Mouse (Mus musculus) frontal cortex, postnatal 25 days (tissue): Measurements from ENCODE around the gene Sertad1.
A peak's percentile ranks its signal among the peaks of the same experiment; 100 is the strongest.
"Not testable (repeated sequence)": the region's sequence is repeated elsewhere in the genome, so short reads cannot be mapped to it uniquely, and the experiment has no call there.

Experiments used
- DNase-seq, 2 experiments: peaks; one replicate each; pipeline ENCODE4 v3.0.0; 2022; ENCODE audit warnings: low spot score in 2 of 2

Gene Sertad1

DNA sequence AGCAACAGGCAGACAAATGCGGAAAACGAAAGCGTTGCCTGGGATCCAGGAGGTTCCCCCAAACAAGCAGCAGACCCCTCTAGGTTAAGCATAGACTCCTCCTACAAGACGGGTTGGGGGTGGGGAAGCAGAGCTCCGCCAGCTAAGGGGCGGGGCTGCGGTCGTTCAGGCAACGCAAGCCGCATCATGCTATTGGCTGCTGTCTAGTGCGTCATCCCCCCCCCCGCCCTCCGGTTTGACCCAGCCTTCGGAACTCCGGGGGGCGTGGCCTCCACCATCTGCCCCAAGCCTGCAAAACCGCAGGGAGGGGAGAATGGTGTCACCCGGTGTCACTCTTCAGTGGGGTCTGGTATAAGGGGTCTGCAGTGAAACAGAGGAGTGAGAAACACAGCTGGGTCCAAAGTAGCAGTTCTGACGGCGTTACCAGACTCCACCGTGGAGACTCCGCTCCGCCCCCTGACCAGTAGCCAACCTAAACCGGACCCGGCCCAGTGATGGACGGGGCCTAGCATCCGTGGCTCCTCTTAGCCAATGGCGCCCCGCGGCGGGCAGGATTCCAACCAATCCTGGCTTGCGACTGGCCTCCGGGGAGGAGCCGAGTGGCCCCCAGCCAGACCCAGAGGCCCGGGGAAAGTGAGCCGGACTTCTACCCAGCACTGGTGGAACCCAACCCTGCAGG, 13.4 kb upstream of the Sertad1 start, which contains the start of gene Sertad3:
Sertad3 (plus strand) TSS at position 613 of the 679 bp plus-strand sequence.
- DNase-seq = peak; percentile 97

DNA sequence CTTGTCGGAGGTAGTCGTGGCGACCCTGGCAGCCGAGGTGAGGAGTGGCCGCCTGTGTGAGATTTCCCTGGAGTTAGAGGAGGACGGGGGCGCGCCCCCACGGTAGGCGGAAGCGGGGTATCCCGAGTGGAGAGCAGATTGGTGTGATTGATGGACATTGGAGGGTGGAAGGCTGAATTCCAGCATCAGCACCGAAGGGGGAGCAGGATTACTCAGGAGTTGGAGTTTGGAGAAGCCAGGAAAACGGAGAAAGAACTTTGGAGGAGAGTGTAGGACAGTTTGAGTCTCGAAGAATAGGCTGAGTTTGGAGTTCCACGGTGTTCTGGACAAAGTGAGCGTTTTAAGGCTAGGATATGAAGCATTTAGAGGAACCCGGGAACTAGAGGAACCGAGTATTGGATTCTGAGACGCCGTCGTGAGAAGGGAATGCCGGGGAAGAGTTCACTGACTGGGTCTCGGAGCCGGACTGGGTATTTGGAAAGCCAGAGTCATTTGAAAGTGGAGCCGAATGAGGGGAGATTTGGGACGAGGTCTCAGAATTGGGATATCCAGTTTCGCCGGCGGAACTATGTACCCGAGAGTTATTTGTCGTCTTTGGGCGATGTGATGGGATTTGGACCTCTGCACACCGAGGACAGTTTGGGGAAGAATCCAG, 12.7 kb upstream of the Sertad1 start:
- no peak for DNase-seq

DNA sequence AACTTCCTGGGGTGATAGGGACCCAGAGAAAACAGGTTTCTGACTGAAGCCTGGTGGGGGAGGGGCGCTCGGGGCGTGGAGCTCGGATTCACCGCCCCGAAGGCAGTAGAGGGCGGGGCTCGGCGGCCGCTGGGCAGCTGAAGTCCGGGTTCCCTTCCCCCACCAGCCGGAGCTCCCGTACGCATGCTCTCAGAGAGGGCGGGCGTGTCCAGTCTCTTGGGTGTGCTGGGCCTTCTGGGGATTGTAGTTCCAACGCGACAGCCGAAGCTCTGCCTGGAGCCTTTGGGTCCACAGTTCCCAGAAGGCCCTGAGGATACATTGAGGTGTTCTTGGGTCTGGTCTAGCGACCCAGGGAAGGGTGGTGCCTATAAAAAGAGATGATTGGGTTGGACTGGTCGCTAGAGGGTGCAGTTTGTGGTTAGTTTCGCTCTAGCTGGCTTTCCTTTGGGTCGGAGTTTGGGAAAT, 12.2 kb upstream of the Sertad1 start:
- peak; percentile 90 to 93 for DNase-seq

DNA sequence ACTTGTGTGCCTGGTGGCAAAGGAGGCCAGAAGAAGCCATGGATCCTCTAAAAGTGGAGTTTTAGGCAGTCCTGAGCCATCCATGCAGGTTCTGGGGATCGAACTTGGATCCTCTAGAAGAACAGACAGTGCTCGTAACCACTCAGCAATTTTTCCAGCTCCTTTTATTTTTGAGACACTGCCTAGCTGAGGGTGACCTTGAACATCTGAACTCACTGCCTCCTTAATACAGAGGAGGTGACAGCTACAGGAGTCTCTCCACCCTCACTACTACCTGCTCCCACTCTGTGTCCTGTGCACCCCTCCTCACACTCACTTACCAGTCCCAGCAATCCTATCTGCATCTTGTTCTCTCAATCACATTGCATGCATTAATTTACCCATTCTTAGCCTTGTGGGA, 11.1 kb upstream of the Sertad1 start:
- no peak for DNase-seq

DNA sequence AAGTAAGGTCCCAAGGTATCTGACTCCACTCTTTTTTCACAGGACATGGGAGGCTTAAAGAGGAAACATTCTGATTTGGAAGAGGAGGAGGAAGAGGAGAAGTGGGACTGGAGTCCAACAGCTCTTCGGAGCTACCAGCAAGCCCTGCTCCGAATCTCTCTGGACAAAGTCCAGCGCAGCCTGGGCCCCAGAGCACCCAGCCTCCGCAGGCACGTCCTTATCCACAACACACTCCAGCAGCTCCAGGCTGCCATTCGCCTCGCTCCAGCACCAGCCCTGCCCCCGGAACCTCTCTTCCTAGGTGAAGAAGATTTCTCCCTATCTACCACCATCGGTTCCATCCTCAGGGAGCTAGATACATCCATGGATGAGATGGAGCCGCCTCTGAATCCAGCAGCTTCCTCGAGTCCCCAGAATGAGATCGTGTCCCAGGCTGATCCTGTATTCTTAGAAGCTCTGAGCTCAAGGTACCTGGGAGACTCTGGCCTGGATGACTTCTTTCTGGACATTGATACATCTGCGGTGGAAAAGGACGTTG, 10.5 kb upstream of the Sertad1 start:
- no peak for DNase-seq

DNA sequence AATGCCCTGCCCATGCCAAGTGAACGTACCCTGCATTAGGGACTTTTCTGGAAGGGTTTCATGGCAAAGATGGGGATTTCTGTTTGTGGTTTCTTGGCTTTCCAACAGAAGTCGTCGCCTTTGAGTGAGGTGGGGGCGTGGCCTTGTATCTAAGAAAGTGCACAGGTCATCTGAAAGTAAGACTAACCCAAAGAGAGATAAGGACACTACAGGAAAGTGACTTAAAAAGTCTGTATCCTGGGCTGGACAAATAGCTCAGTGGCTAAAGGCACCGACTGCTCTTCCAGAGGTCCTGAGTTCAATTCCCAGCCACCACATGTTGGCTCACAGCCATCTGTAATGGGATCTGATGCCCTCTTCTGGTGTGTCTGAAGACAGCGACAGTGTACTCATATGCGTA, 8.1 kb upstream of the Sertad1 start:
- DNase-seq = no peak

DNA sequence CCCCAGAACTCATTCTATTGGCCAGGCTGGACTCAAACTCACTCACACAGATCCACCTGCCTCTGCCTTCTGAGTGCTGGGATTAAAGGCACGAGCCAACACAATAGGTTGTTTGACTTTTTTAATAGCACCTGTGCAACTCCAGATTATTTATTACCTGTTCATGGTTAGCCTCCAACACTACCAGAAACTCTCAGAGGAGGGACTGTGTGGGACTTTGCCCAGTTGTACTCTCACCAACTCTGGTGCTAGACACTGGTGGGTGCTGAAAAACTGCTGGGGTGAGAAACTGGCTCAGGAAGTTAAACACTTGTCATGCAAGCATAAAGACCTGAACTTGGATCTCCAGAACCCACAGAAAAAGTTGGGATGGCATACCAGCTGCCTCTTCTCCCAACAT, 7.0 kb upstream of the Sertad1 start:
- no peak for DNase-seq

DNA sequence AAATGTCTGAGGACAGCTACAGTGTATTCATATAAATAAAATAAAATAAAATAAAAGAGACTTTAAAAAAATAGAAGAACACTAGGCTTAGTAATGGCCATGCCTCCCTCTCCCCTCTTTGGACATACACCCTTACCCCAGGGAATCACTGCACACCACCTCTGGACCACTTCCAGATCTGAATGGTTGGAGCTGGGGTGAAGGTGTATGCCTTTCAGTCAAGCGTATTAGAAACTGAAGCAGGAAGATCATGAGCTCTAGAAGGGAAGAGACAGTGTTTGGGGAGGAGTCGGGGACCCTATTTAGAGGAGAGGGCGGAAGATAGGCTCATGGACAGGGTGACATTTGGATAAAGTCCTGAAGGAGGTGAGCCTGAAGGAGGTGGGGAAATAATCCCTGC, 6.2 kb upstream of the Sertad1 start:
- DNase-seq = no peak

DNA sequence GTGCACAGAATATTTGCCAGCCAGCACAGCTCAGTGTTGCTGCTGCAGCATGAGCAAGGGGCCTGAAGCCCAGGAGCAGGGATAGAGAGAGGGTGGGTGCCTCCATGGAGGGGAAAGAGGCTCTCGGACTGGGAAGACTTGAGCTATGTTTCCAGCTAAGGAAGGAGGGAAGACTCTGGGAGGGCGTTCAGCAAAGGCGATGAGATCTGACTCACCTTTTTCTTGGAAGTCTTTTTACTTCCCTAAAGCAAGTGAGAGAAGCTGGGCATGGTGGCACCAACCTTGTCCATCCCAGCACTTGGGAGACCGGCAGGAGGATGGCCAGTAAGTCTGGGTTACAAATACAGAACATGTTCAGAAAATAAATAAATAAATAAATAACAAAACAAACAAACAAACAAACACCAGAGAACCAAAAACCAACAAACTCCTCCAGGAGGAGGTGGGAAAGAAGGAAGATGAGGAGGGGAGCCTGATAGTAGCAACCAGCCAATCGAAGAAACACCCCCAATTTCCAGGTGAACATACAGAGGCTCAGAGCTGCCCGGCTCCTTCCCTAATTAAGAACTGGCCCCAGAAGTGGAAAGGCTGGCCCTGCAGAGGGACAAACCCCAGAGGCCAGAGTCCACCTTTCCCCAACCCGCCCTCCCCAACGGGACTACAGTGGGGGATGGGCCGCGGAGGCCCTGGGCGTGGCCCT, 5.6 kb upstream of the Sertad1 start:
- no peak for DNase-seq

DNA sequence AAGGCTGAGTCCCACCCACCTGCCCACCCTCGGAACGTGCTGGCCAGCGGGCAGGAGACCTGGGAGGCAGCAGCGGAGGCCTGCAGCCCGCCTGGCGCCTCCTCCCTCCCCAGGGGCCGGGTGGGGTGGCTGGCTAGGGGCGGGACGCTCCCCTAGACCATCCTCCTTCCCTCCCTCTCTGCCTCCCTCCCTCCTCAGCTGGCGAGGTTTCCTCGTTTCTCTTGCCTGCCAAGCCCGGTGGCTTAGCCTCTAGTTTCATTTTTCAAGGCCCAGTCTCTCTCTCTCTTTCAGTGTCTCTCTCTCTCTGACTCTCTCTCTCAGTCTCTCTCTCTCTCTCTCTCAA, 5.1 kb upstream of the Sertad1 start:
- no peak for DNase-seq

DNA sequence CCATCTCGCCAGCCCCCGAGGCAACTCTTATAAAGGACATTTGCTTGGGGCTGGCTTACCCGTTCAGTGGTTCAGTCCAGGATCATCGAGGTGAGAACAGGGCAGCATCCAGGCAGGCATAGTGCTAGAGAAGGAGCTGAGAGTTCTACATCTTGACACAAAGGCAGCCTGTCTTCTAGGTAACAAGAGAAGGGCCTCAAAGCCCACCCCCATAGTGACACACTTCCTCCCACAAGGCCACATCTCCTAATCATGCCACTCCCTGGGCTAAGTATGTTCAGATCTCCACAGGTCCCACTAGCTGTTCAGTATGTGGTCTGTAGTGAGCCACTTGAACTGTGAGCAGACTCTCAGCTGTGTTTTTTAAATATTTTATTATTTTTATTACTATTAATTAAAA, 2.9 kb upstream of the Sertad1 start:
- no peak for DNase-seq

DNA sequence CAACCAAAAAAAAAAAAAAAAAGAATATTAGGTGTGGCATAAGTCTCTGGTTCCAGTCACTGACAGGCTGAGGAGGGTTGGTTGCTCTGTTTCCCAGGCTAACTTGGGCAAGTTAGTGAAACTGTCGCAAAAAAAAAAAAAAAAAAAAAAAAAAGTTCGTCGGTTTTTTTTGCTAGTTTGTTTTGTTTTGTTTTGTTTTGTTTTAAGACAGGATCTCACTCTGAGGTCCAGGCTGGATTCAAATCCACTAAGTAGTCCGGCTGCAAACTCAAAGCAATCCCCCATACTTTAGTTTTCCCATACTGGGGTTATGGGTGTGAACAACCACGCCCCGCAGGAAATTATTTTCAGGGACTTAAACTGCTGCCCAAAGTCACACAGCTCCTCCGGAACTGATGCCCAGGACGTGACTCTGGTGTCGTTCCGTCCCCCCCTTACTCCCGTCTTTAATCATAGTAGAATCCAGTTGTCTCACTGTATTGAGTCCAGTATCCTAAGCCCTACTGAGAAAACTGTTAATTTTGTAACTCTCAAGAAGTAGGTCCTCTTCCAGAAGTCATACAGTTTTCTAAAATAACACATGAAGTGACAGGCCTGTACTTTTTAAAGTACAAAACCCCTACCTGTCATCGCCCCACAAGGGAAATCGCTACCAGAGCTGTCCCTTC, 474 bp upstream of the Sertad1 start:
- no peak for DNase-seq

DNA sequence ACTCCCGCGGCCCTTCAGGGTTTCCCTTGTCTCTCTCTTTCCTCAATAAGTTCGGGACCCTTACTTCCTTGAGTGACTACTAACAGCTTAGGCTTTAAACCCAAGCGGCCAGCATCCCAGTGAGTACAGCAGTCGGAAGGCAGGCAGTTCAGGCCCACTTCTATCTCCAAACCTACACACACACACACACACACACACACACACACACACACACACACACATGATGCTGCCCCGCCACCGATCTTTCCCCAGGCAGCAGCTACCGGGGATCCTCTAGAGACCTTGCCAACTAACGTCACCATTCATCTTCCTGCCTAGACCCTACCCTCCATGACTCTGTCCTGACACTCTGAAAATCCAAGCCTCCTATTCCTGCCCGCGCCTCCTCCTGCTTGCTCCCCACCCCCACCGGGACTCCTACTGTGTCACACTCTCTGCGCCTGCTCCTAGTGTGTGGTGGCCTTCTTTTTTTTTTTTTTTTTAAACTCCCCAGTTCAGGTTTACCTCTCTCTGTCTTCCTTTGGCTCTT, 1.1 kb downstream of the Sertad1 start:
- peak in 1 of 2 experiments; percentile 54 for DNase-seq

DNA sequence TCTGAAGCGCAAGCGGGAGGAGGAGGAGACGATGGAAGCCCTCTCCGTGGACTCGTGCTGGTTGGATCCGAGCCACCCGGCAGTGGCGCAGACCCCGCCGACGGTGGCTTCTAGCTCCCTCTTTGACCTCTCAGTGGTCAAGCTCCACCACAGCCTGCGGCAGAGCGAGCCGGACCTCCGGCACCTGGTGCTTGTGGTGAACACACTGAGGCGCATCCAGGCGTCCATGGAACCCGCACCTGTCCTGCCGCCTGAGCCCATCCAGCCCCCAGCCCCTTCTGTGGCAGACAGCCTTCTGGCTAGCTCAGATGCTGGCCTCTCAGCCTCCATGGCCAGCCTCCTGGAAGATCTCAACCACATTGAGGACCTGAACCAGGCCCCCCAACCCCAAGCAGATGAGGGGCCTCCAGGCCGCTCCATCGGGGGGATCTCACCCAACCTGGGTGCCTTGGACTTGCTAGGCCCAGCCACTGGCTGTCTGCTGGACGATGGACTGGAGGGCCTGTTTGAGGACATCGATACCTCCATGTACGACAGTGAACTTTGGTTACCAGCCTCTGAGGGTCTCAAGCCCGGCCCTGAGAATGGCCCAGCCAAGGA, 2.7 kb downstream of the Sertad1 start:
- no peak for DNase-seq

DNA sequence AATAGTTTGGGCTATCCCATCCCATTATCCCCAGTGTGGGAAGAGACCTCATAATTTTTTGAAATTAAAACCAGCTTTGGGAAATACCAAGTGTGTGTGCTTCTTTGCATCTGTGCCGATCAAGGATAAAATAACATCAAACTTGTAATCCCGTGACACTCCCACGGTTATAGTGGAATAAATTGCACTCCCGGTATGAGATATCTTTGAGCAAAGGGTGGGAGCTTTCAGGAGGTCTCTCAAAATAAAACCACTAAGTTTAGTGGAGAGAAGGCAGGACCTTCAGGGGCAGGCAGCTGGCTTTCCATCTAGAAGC, 3.5 kb downstream of the Sertad1 start:
- no peak for DNase-seq

DNA sequence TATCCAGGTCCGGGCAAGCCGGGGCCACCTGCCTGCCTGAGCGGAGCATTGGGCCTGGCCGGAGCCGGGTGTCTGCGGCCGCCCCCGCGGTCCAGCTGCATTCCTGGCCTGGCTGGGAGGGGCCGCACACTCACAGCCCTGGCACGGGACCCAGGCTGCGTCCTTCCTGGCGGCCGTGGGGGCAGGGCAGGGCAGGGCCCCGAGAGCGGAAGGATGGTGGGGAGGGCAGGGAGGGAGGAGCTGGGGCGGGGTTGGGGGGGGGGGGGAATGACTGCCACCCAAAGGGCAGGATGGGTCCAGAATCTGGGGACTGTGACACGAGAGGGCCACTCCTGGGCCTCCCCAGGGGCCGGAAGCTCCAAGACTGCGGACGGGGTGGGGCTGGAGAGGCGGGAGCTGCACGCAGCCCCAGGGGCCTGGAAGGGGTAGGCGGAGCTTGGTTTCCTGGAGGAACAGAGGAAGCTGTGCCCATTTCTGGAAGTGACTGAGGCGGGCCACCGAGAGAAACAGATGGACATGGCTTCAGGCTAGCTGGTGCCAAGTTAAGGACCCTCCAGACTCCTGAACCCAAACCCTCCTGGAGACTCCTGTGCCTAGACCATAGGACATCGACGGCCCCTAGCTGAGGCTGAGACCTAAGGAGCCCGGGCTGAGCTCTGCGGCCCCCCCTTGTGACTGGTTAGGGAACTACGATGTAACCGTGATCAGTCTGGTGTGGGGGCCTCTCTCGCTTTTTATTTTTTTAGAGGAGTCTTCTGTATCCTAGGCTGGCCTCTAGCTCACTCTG, 4.0 kb downstream of the Sertad1 start:
- peak; percentile 76 to 81 for DNase-seq

DNA sequence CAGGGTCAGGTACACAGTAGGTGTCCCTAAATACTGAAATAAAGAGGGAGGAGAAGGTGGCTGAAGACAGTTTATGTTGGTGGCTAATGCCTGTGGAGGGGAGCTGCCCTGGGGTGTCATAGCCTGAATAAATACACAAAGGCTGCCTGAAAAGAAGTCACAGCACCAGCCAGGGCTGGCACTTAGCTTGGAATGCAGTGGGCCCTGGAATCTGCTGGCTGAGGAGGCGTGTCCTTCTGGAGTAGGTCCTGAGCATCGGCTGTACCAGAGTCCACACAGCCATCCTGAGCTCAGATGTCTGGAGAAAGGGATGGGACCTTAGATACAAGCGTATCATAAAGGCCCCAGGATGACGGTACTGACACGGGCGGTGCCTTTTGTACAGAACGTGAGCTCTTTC, 5.1 kb downstream of the Sertad1 start:
- no peak for DNase-seq

DNA sequence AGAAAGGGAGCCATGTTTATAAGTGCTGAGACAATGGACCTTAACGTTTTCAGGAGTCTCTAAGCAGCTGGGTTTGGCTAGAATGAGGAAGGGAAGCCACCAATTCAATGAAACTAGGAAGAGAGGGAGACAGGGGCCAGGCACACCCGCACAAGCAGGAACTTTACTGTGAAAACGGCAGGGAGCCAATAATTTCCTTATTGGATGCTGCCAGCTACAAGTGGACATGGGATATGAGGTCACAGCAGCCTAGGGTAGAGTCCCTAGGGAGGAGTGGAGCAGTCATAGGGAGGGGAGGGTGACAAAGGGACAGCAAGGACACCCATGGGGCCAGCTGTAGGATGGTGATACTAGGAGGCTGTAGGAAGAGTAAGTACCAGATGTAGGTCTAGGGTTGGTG, 6.3 kb downstream of the Sertad1 start:
- no peak for DNase-seq

DNA sequence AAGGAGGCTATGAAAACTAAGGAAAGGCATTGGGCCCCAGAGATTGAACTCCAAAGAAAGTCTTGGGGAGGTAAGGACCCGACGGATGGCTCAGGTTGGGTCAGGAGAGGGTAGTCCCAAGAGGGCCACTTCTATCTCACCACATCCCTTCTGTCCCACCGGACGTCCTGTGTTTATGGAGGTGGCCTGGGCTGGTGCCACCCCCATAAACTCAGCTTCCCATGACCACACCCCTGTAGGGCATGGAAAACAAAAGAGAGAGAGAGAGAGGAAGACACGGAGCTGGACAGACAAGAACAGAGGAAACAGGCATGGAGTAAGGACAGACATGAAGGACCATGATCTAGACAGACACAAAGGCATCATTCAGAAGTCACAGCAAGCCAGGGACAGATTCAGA, 6.7 kb downstream of the Sertad1 start:
- DNase-seq = no peak

DNA sequence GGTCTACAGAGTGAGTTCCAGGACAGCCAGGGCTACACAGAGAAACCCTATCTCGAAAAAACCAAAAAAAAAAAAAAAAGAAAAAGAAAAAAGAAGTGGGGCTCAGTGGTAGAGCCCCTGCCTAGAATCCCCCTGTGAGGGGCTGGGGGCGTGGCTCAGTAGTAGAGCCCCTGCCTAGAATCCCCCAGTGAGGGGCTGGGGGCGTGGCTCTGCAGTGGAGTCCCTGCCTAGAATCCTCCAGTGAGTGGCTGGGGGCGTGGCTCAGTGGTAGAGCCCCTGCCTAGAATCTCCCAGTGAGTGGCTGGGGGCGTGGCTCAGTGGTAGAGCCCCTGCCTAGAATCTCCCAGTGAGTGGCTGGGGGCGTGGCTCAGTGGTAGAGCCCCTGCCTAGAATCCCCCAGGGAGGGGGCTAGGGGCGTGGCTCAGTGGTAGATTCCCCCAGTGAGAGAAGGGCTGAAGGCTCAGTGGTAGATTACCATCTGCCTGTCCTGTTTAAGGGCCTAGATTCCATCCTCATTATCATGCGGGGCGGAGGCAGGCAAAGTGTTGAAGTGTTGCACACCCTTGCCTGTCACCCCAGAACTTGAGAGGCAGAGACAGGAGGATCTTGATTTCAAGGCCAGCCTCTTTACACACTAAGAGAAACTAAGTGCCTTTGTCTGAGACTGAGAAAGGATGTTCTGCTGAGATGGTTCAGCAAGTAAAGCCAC, 8.1 kb downstream of the Sertad1 start:
- not testable (repeated sequence) for DNase-seq
